Mouse (Mus musculus) liver, embryonic 11.5 days (tissue): ENCODE results near the gene Alox12. TPM values are rescaled to one million over a fixed set of nuclear protein-coding genes. Genes with fewer than 3 reads are reported as not detected.
A peak's percentile ranks its signal among the peaks of the same experiment; 100 is the strongest.

ENCODE experiments used
- ATAC-seq: fragments of 200-750 bp; cut with Nextera tagmentation; replicated peaks from 2 replicates; pipeline ENCODE4 v1.8.0; 2017; ENCODE audit warnings: moderate number of reproducible peaks, mild to moderate bottlenecking, moderate TSS enrichment, moderate library complexity; ENCODE audit not compliant: low FRiP score
- DNase-seq: peaks from one replicate; pipeline ENCODE4 v3.0.0-alpha.2; 2017; ENCODE audit warnings: low spot score
- H3K27ac ChIP-seq: fragments of 300-500 bp; sonication (generic); 2 replicates; pipeline ENCODE4 v1.5.1; 2014; ENCODE audit warnings: mild to moderate bottlenecking, low read depth, low read length, control low read depth
- H3K27me3 ChIP-seq: fragments of 300-500 bp; sonication (generic); replicated peaks from 2 replicates; pipeline ENCODE4 v1.6.1; 2014; ENCODE audit warnings: low read length, mixed read lengths; ENCODE audit not compliant: control insufficient read depth, insufficient read depth
- H3K36me3 ChIP-seq: fragments of 300-500 bp; sonication (generic); 2 replicates; pipeline ENCODE4 v1.6.1; 2014; ENCODE audit warnings: mild to moderate bottlenecking, low read length, moderate library complexity, mixed read lengths; ENCODE audit not compliant: control insufficient read depth, insufficient read depth
- H3K4me1 ChIP-seq: fragments of 300-500 bp; sonication (generic); replicated peaks from 2 replicates; pipeline ENCODE4 v1.6.1; 2014; ENCODE audit warnings: low read length, mixed read lengths; ENCODE audit not compliant: control insufficient read depth, insufficient read depth
- H3K4me2 ChIP-seq: fragments of 300-500 bp; sonication (generic); 2 replicates; pipeline ENCODE4 v1.6.1; 2014; ENCODE audit warnings: mild to moderate bottlenecking, control low read depth, moderate library complexity
- H3K4me3 ChIP-seq: fragments of 300-500 bp; sonication (generic); 2 replicates; pipeline ENCODE4 v1.5.1; 2014; ENCODE audit warnings: low read depth, low read length, control low read depth
- H3K9ac ChIP-seq: fragments of 300-500 bp; sonication (generic); 2 replicates; pipeline ENCODE4 v1.6.1; 2014; ENCODE audit warnings: low read depth, low read length, control low read depth
- H3K9me3 ChIP-seq: fragments of 300-500 bp; sonication (generic); 2 replicates; pipeline ENCODE4 v1.6.1; 2016; ENCODE audit warnings: low read length, inconsistent platforms, mixed read lengths; ENCODE audit not compliant: control insufficient read depth
- WGBS: fragments of 180-500 bp; shearing (Covaris S2); extraction: QIAGEN DNeasy Blood & Tissue Kit; methylation state at CpG from one replicate; pipeline ENCODE4 v1.1.7; 2014; 5-methylcytosine and 5-hydroxymethylcytosine counted together
- polyA plus RNA-seq: library from polyadenylated mRNA; unstranded; fragments of >200 nt; fragmentation: Nextera tagmentation; extraction: Ambion mirVana; gene quantifications from 2 replicates; pipeline ENCODE4 v1.2.1, GENCODE M21; 2014

Gene Alox12
- polyA plus RNA-seq, 1 experiment from 2014 or later = 22.5 TPM

DNA sequence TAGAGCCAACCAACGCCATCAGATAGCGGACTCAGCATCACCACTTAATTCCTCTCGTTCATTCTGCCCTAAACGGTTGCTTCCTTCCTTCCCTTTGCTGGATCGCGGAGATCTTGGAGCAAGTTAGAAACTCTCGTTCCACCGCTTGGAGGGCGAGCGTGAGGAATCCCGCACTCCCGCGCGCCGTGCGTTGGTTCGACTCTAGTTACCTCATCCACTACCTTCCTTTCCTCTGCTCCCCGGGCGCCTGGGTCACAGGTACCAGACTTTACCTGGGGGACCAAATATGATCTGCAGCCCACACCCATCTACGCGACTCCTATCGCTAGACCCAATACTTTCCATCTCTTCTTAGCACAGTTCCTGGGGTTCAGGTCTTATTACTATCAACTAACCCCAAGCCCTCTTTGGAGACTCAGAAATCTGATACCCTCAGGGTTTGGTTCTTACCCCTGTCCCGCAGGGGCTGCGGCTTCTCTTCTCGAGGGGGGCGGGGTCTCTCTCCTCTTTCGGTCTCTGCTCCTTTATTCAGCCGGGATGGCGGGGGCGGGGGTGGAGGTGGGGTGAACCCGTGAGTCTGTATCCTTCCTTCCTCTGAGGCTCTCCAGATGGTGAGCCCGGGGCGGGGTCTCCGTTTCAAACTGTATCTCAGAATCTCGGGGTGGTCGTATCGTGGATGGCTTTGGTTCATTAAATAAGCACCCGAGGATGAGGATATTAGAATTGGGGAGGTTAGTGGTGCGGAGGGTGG lies 25.7 kb downstream of the Alox12 start, which contains the start of gene Bcl6b:
TSS of gene Bcl6b (minus strand) at position 539 of the 751 bp plus-strand sequence.
- H3K9ac ChIP-seq = peak within 1 kb of the TSS; percentile 36
- H3K4me1 ChIP-seq = peaks cover 29% of the 10 kb centered on the region
- H3K36me3 ChIP-seq = no peaks in the 10 kb centered on the region
- ATAC-seq = 0 out of 2 replicates have a peak, but pooled peaks have one; percentile 8
- 3% methylated on average over 39 of the region's 39 CpGs for WGBS
- peak within 1 kb of the TSS; percentile 66 for H3K4me2 ChIP-seq
- peak within 1 kb of the TSS; percentile 37 for H3K4me3 ChIP-seq
- no peak for DNase-seq
- H3K27ac ChIP-seq = 0 out of 2 replicates have a peak within 1 kb of the TSS, but pooled peaks have one; percentile 16
- no peaks in the 10 kb centered on the region for H3K9me3 ChIP-seq
- peaks cover 44% of the 10 kb centered on the region for H3K27me3 ChIP-seq

DNA sequence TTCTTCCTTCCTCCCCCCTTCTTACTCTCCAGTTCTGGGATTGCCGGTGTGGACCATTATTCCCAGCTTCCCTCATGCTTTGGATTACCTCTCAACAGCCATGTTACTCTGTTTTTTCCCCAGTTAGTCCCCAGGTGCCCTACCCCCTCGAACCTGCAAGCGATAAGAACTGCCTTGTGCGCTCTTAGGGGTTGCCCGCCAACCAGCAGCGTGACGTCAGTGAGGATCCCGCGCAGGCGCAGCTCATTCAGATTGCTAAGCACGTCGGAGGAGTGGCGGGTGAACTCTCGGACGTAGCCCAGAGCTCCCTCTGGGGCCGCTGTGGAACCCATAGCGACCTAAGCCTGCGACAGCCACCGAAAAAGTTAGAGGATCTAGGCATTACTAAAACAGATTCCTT lies 26.3 kb downstream of the Alox12 start:
- peak overlapping the region; percentile 37 for H3K4me3 ChIP-seq

DNA sequence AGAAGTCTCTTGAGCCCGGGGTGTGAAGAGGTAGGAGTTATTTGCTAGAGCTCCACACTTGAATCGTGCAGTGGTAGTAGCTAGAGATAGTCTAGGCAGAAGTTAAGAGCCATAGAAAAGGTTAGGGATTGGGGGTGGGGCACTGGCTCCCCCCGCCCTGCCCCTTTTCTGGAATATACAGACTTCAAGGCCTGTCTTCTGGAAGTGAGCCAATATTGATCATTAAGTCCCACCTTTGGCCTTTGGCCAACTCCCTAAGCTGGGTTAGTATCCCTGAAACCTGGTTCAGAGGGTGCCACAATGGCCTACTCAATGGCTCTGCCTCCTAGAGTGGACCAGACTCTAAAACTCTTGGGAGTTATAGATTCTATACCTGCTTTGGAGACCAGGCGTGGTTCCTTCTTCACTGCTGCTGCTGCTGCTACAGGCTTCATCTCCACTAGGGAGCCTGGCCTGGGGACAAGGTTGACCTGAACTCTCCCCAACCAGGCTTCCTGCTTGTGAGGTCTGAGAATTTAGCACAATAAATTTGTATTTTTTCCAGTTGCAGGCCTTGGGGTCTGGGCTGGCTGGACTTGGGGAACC lies 27.4 kb downstream of the Alox12 start:
- peaks cover 44% of the 10 kb centered on the region for H3K27me3 ChIP-seq
- peak overlapping the region; percentile 37 for H3K4me3 ChIP-seq
- peak overlapping the region; percentile 66 for H3K4me2 ChIP-seq
- peaks cover 37% of the 10 kb centered on the region for H3K4me1 ChIP-seq
- DNase-seq = no peak
- WGBS = 72% methylated on average over 4 of the region's 4 CpGs
- 0 out of 2 replicates have a peak overlapping the region, but pooled peaks have one; percentile 22 for H3K27ac ChIP-seq
- H3K36me3 ChIP-seq = no peaks in the 10 kb centered on the region
- H3K9me3 ChIP-seq = no peaks in the 10 kb centered on the region
- ATAC-seq = no peak
- no peak overlapping the region for H3K9ac ChIP-seq

More for the DNA sequence above, 26.3 kb downstream of the Alox12 start:
- Histone ChIP-seq H3K9ac (peak overlapping the region; percentile 36; the same call in 1 of the 2 replicates), H3K27ac (no peak overlapping the region), H3K9me3 (no peaks in the 10 kb centered on the region), H3K4me1 (peaks cover 31% of the 10 kb centered on the region), H3K36me3 (no peaks in the 10 kb centered on the region), H3K4me2 (peak overlapping the region; percentile 66), H3K27me3 (peaks cover 44% of the 10 kb centered on the region)
- ATAC-seq (peak; percentile 75), DNase-seq (peak; percentile 75)
- WGBS = 2% methylated on average over 19 of the region's 19 CpGs

DNA sequence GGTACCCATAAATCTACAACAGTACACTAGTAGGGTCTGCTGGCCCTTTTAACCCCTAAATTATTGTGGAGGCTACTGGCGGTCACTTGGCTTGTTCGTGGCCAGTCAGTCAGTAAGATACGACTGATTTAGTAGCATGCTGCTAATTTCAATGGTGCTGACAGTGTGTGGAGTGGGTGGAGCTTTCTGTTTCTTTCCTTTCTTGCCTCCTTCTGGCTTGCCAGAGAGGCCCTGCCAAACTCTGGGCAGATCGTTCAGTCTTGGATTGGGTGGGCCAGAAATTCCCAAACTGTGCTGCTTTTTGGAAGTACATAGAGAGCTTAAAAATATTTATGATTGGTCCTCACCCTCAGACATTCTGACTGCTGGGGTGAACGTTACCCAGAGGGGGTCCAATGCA lies 28.0 kb downstream of the Alox12 start:
- H3K4me2 ChIP-seq = peak overlapping the region; percentile 66
- H3K4me3 ChIP-seq = peak overlapping the region; percentile 20; the same call in 1 of the 2 replicates
- peaks cover 44% of the 10 kb centered on the region for H3K27me3 ChIP-seq
- no peak overlapping the region for H3K9ac ChIP-seq
- 0 out of 2 replicates have a peak overlapping the region, but pooled peaks have one; percentile 22 for H3K27ac ChIP-seq
- no peak for ATAC-seq
- no peaks in the 10 kb centered on the region for H3K9me3 ChIP-seq
- peaks cover 43% of the 10 kb centered on the region for H3K4me1 ChIP-seq
- no peak for DNase-seq
- 42% methylated on average over 5 of the region's 5 CpGs for WGBS
- H3K36me3 ChIP-seq = no peaks in the 10 kb centered on the region

DNA sequence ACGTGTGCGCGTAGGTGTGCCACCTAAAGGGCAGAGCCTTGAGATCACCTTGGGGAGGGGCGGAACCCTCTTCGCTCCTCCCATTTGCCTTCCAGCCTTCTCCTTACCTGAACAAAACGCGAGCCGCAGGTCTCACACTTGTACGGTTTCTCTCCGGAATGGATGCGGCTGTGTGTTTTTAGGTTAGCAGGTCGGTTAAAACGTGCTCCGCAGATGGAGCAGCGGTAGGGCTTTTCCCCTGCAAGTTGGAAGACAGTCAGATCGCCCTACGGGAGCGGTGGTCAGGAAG lies 28.6 kb downstream of the Alox12 start:
- ATAC-seq = no peak
- Histone ChIP-seq H3K9ac (no peak overlapping the region; the same call in 1 of the 2 replicates), H3K9me3 (no peaks in the 10 kb centered on the region), H3K36me3 (no peaks in the 10 kb centered on the region), H3K4me2 (peak overlapping the region; percentile 66), H3K4me1 (peaks cover 45% of the 10 kb centered on the region), H3K27ac (no peak overlapping the region), H3K4me3 (peak overlapping the region; percentile 20), H3K27me3 (peaks cover 44% of the 10 kb centered on the region)
- DNase-seq = no peak
- 22% methylated on average over 18 of the region's 18 CpGs for WGBS

DNA sequence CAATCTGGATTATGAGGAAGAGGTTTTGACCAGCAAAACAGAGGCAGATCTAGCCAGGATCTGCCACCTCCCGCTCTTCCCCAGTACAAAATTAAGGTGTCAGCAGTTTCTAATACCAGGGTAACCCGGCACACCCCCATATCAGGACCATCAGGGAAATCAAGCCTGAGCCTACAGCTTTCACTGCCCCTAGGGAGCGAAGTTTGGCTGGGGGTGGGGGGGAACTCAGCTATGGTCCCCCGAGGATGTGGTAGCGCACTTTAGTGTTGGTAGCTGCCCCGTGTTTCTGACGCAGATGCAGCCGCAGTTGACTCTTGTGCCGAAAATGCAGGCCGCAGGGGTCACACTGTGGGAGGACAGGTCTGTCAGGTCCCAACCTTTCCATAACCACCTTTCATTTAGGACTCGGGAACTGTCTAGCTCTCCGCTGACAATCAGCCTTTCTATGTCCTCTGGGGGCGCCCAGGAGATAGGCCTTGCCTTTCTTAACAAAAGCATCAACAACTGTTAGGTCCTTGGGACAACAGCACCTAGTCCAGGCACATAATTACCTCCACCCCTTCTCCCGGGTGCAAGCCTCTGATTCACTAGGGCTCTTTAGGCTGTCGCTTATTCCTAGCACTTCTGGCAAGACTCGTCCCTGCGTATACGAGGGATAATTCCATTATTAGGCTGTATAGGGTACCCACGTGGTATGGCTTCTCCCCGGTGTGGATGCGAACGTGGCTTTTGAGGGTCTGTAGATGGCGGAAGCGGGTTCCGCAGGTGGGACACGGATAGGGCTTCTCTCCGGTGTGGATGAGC lies 29.2 kb downstream of the Alox12 start:
- DNase-seq = no peak
- H3K4me1 ChIP-seq = peaks cover 45% of the 10 kb centered on the region

DNA sequence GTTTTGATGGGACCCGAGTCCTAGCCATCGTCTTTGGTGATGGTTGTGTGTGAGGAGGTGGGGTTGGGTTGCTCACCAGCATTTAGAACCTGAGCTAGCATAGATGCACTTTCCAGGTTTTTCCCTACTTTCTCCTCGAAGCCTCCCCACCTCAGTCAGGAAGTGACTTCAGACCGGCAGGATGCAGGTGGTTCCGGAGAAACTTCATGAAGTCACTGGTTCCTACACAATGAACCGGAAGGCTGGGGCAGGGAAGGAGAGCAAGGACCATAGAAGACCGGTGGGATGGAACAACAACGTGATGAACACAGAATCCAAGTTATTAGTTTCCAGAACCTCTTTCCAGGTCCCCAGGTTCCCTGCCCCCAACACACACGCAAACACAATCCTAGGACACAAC lies 31.4 kb downstream of the Alox12 start:
- 53% methylated on average over 9 of the region's 9 CpGs for WGBS
- no peak overlapping the region for H3K9ac ChIP-seq
- no peaks in the 10 kb centered on the region for H3K36me3 ChIP-seq
- ATAC-seq = no peak
- 0 out of 2 replicates have a peak overlapping the region, but pooled peaks have one; percentile 8 for H3K27ac ChIP-seq
- H3K4me3 ChIP-seq = no peak overlapping the region
- peaks cover 36% of the 10 kb centered on the region for H3K4me1 ChIP-seq
- DNase-seq = no peak
- H3K27me3 ChIP-seq = peaks cover 28% of the 10 kb centered on the region
- H3K4me2 ChIP-seq = peak overlapping the region; percentile 14
- H3K9me3 ChIP-seq = no peaks in the 10 kb centered on the region

More for the DNA sequence above, 29.2 kb downstream of the Alox12 start:
- Histone ChIP-seq H3K27me3 (peaks cover 44% of the 10 kb centered on the region), H3K4me3 (peak overlapping the region; percentile 20), H3K4me2 (peak overlapping the region; percentile 66), H3K9me3 (no peaks in the 10 kb centered on the region), H3K36me3 (no peaks in the 10 kb centered on the region), H3K9ac (no peak overlapping the region), H3K27ac (no peak overlapping the region)
- 30% methylated on average over 27 of the region's 27 CpGs for WGBS
- ATAC-seq = no peak
